Mouse (Mus musculus) natural killer cell, adult 2 months (primary cell): Measurements from ENCODE around the gene Phex.

Experiments
- DNase-seq, 2 experiments: peaks; one replicate each; pipeline ENCODE4 v3.0.0; 2022; ENCODE audit warnings: low spot score in 2 of 2

Gene Phex

GRCm38 (mm10) chrX:157307411-157307810, 107.7 kb downstream of the Phex start:
- no peak for DNase-seq

GRCm38 (mm10) chrX:157306796-157307405, 108.2 kb downstream of the Phex start:
- no peak for DNase-seq

DNA sequence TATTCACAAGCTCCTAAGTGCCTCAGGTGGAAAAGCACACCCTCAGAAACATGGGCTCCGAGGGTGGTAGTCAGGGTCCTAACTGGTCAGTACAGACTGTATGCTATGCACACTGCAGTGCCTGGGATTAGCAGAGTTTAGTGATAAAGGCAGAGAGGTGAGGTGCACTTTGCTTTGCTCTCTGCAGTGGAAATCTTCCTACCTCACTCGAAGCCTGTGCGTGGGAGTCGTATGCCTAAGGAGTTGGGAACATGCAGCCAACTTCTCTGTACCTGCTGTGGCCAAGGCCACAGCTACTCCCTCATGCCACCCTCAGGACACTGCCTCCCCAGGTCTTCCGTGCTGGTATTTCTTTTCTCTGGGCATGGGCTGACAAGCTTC, 109.3 kb downstream of the Phex start:
- no peak for DNase-seq

GRCm38 (mm10) chrX:157305193-157305851, 109.8 kb downstream of the Phex start:
- no peak for DNase-seq

- DNase-seq: no peak
These were observed 122.7 kb downstream of the Phex start for GRCm38 (mm10) chrX:157292411-157292810.

GRCm38 (mm10) chrX:157276581-157276980, 138.5 kb downstream of the Phex start:
- no peak for DNase-seq

- DNase-seq: no peak
These were observed 141.8 kb downstream of the Phex start for GRCm38 (mm10) chrX:157273291-157273690.

GRCm38 (mm10) chrX:157271609-157272008, 143.5 kb downstream of the Phex start:
- DNase-seq: no peak

DNA sequence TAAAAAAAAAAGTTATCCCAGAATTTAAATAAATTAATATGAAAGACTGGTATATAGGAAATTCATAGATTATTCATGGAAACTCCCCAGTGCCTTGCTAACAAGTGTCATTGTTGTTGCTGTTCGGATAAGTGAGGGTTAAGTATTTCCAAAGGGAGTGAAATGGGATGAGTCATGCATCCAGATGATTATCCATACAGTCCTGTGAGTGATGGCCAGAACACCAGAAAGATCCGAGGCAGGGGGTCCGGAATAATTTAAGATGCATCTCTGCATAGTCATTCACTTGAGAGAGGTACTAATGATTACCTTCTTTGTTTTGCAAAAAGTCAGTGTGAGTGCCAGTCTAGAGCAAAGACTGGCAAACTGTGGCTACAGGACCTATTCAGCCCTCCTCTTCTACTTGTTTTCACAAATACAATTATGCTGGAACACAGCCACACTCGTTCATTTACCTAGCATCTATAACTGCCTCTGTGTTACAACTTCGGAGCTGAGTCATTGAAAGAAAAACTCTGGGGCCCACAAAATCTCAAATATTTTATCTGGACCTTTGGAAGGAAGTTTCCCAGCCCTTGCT, 145.3 kb downstream of the Phex start:
- no peak for DNase-seq

DNA sequence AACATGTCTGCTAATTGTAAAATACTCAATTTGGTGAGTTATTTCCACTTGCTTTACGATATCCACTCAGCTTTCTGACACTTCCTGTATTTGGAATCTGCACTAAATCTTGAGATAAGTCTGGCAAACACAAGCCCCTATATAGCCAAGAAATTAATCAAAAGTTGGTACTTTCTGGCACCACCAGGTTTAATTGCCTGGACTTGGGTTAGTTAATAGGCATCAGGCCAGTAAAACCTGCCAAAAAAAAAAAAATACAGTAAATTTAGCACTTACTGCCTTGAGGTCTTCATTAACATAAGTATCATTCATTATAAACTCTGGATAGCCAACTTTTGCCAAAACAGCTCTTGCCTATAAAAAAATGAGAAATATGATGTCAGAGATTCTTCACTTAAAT, 147.0 kb downstream of the Phex start:
- no peak for DNase-seq

DNA sequence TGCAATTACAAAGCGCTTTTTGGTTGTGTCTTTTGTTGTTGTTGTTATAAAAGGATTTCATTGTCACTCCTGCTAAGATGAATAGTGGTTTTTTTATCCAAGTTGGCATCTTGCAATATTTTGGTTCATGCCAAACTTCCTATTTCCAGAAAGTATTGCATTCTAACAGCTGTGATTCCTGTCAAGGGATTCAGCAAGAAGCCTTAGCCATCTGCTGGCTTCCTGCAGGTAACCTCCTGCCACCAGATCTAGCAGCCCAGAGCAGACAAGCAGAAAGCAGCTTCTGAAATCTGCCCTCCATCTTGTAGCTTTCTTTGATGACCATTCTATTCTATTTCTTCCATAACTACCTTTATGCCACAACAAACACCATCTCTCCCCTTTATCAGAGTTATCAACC, 212.4 kb downstream of the Phex start:
- no peak for DNase-seq

DNA sequence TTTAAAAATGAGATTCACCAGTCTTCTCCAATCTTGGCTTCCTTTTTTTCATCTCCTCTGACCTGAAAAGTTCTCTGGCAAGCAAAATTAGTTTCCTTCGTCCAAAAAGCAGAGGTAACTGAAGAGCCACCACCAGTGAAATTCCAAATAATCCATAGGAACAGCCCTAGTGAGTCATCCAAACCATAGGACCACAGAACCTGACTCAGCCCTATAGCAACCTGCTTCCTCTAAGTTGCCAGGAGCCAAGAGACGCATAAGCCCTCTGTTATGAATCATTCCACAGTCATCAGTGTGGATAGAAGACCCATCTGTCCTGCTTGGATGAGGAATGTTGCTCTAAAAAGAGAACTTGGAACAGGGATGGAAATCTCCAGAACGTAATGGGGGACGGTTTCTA, 230.9 kb downstream of the Phex start:
- DNase-seq: no peak

DNA sequence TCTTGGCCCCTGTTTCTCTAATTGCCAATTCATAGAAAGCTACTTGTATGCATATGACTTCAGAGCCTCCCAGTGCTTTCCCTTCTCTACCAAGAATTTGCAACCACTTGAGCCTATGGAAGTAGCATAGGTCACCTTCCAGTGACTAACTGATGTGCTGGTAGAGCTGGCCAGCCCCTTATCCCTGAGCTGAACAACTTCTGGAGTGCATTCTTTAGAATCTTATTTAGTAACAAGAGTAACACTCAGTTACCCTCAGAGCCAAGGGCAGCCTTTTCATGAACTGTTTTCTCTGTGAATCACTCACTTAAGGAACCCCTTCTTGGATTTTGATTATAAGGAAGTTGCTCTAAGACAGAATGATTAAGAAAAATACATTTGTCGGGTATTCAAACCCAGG, 234.3 kb downstream of the Phex start:
- no peak for DNase-seq

GRCm38 (mm10) chrX:157164142-157164541, 251.0 kb downstream of the Phex start:
- no peak for DNase-seq

DNA sequence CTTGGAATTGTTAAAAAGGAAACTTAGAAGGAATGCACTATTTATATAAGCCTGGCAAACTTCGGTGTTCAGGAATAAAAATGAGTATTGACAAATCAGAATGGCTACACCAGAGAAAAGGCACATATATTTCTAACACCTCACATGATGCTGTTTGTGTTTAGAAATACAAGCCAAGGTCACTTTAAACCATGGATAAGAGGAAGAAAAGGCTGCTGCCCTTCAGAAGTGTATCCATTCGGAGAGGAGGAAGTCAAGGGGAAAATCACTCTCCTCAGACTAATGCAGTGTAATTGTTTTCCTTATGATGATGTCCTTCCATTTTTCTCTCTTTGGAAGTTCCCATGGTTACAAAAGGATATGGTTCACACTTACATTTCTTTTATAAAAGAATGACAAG, 251.7 kb downstream of the Phex start:
- no peak for DNase-seq

DNA sequence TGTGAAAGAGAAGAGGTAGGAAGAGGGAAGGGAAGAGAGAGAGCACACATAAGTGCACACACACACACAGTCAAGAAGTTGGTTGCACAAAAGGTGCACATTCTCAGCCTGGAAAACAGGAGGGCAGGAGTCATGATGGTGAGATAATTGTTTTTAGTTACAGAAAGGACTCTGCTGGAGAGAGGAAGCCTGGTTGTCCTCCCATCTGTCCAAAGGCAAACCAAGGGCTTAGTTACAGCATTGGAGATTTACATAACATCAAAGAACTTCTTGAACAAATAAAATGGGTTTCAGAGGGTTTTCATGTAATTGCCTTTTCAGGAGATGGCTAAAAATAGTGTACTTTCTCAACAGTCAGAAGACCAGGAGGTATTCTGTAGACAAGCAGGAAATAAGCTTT, 270.4 kb downstream of the Phex start:
- no peak for DNase-seq

DNA sequence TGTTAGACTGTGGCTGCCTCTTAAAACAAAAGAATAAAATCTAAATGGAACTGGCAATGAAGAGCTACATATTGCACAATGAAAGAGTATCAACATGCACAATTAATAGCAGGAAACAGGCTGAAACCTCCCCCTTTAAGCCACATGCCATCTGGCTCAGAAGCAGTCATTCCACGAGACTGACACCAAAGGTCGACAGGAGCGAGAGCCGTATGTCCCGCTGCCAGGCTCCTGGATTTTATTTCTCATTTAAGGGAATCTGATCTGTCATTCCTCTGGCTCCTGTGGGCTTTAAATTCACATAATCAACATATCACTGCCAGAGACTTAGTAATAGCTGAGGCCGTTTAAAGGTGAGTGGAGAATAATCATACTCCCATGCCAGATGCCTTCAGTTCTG, 275.5 kb downstream of the Phex start:
- DNase-seq: no peak
